Comparison of ENCODE assay signal across 8 mouse cellular contexts in the genomic region with DNA sequence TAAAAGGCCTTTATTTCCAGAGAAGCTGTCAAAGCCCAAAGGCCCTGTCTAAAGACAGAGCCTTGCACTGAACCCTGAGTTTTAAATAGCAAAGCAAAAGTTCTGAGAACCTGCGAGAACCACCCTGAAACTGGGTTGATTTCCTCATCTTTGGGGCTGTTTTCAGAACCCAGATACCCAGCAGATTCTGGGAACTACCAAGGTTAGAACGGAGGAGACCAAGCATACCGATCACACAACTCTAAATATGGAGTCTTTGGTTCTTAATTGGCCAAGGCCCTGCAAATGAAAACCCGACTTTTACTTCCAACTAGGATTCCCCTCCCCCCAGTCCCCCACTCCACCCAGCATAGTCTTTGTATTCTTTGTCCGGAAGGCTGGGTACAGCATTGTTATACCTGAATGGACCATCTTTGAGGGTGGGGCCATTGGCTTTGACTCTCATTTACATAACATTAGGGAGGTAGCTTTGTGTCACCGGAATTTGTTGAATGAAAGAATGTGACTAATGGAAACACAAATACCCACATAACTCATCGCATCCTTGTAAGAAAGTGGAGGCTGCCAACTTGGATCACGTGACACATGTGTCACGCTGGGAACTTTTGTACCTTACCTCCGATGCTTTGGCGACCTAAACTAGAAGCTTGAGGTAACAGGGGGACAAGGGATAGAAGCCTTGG.
A peak's percentile ranks its signal among the peaks of the same experiment; 100 is the strongest.
DNase-seq lines count a peak whose midpoint lies in the region; ATAC-seq and TF ChIP-seq lines count a peak whose summit lies in the region.

No protein-coding gene starts in this region.

- no peak overlapping the region for H3K9ac ChIP-seq in forebrain, postnatal 0 days
- H3K9ac ChIP-seq in forebrain, embryonic 13.5 days = no peak overlapping the region
- no peak overlapping the region for H3K9ac ChIP-seq in liver, embryonic 15.5 days

- H3K9me3 ChIP-seq in forebrain, embryonic 10.5 days = no peaks in the 10 kb centered on the region; the same call in 1 of the 2 replicates
- no peaks in the 10 kb centered on the region for H3K9me3 ChIP-seq in forebrain, postnatal 0 days (ENCODE audit: low read length)
- peaks cover 4% of the 10 kb centered on the region; the same call in 1 of the 2 replicates for H3K9me3 ChIP-seq in forebrain, embryonic 13.5 days (replicated peaks)
- no peaks in the 10 kb centered on the region for H3K9me3 ChIP-seq in liver, embryonic 15.5 days (replicated peaks)

- TF ChIP-seq CTCF in forebrain, postnatal 0 days (IDR thresholded peaks at IDR 0.05; ENCODE audit: low read depth) = no peak

- peak overlapping the region; percentile 84 for H3K27ac ChIP-seq in forebrain, embryonic 10.5 days
- no peak overlapping the region for H3K27ac ChIP-seq in forebrain, postnatal 0 days (ENCODE audit: low read depth, low read length)
- peak overlapping the region; percentile 62; the same call in 1 of the 2 replicates for H3K27ac ChIP-seq in forebrain, embryonic 13.5 days
- H3K27ac ChIP-seq in liver, embryonic 15.5 days (replicated peaks) = peak overlapping the region; percentile 69

- peaks cover 41% of the 10 kb centered on the region for H3K4me1 ChIP-seq in forebrain, embryonic 10.5 days
- H3K4me1 ChIP-seq in forebrain, postnatal 0 days (ENCODE audit: insufficient read depth) = peaks cover 24% of the 10 kb centered on the region
- peaks cover 33% of the 10 kb centered on the region for H3K4me1 ChIP-seq in forebrain, embryonic 13.5 days
- H3K4me1 ChIP-seq in liver, embryonic 15.5 days (replicated peaks) = peaks cover 20% of the 10 kb centered on the region

- no peaks in the 10 kb centered on the region for H3K27me3 ChIP-seq in forebrain, embryonic 10.5 days (ENCODE audit: poor library complexity, severe bottlenecking)
- no peaks in the 10 kb centered on the region for H3K27me3 ChIP-seq in forebrain, postnatal 0 days (ENCODE audit: insufficient read depth, low read length)
- H3K27me3 ChIP-seq in forebrain, embryonic 13.5 days = no peaks in the 10 kb centered on the region
- peaks cover 16% of the 10 kb centered on the region for H3K27me3 ChIP-seq in liver, embryonic 15.5 days

- WGBS in forebrain, embryonic 10.5 days = 44% methylated on average over 11 of the region's 11 CpGs
- WGBS in forebrain, postnatal 0 days = 23% methylated on average over 11 of the region's 11 CpGs
- 14% methylated on average over 11 of the region's 11 CpGs for WGBS in forebrain, embryonic 13.5 days
- 67% methylated on average over 11 of the region's 11 CpGs for WGBS in liver, embryonic 15.5 days (ENCODE audit: insufficient replicate concordance)

- no peak overlapping the region for H3K4me2 ChIP-seq in forebrain, postnatal 0 days (ENCODE audit: low read depth)
- H3K4me2 ChIP-seq in forebrain, embryonic 13.5 days = peak overlapping the region; percentile 70; the same call in 1 of the 2 replicates
- peak overlapping the region; percentile 51; the same call in 1 of the 2 replicates for H3K4me2 ChIP-seq in liver, embryonic 15.5 days

- DNase-seq in forebrain, embryonic 10.5 days (ENCODE audit: extremely low spot score, low spot score) = peak; percentile 32
- no peak for DNase-seq in forebrain, postnatal 0 days
- peak; percentile 58 for DNase-seq in CD4-positive helper T cell, adult 2 months (ENCODE audit: low read depth, low spot score)
- DNase-seq in frontal cortex, postnatal 36 days (ENCODE audit: low spot score in 2 of 2) = no peak
- no peak for DNase-seq in cerebellum, adult 9-11 months
- DNase-seq in cerebellum, postnatal 14 days = no peak

- peak overlapping the region; percentile 50 for H3K4me3 ChIP-seq in forebrain, embryonic 10.5 days
- no peak overlapping the region for H3K4me3 ChIP-seq in forebrain, postnatal 0 days (ENCODE audit: low read depth, low read length)
- H3K4me3 ChIP-seq in forebrain, embryonic 13.5 days = no peak overlapping the region
- H3K4me3 ChIP-seq in liver, embryonic 15.5 days (replicated peaks) = no peak overlapping the region

- H3K36me3 ChIP-seq in forebrain, embryonic 10.5 days (replicated peaks) = peaks cover 10% of the 10 kb centered on the region
- H3K36me3 ChIP-seq in forebrain, postnatal 0 days (ENCODE audit: insufficient read depth) = no peaks in the 10 kb centered on the region; the same call in 1 of the 2 replicates
- no peaks in the 10 kb centered on the region; the same call in 1 of the 2 replicates for H3K36me3 ChIP-seq in forebrain, embryonic 13.5 days (ENCODE audit: poor library complexity, severe bottlenecking)
- peaks cover 10% of the 10 kb centered on the region for H3K36me3 ChIP-seq in liver, embryonic 15.5 days (replicated peaks)

- no peak for ATAC-seq in forebrain, postnatal 0 days
- ATAC-seq in forebrain, embryonic 13.5 days = 0 out of 2 replicates have a peak, but pooled peaks have one; percentile 42
- no peak for ATAC-seq in liver, embryonic 15.5 days (ENCODE audit: insufficient read depth)

Comparison
In these comparisons a context has a peak if more than half of its experiments do, and no peak if none do; other contexts are left out.
1. DNase-seq: peak in forebrain, embryonic 10.5 days (single experiment) and CD4-positive helper T cell, adult 2 months (single experiment); none in forebrain, postnatal 0 days (single experiment), frontal cortex, postnatal 36 days (0 of 2), cerebellum, adult 9-11 months (single experiment) and cerebellum, postnatal 14 days (0 of 2).